Mouse (Mus musculus): ENCODE results near the gene Abcb8. TPM values are rescaled to one million over a fixed set of nuclear protein-coding genes. Genes with fewer than 3 reads are reported as not detected.

Gene Abcb8
- total RNA-seq, 2 experiments from 2014 or later: 35.9 to 45.5 TPM

DNA sequence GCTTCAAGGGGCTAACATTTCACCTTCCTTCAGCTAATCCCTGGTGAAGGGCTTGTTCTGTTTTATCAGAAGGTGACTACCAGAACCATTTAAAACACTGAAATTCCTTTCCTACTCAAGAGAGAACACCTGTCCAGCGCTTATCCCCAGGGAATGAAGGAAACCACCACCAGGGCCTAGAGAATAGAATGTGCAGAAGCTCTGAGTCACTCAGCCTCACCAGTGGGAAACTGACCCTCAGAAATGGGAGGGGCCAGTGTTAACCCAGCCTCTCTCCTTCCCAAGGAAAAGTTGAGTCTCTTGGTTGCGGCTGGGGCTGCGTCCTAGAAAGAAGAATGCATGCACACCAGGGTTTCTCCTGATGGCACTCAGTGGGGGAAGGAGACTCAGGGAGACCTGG lies 61.6 kb downstream of the Abcb8 start:
- no peak for DNase-seq

- DNase-seq: no peak
Measured at GRCm38 (mm10) chr5:24455613-24456012, 62.1 kb downstream of the Abcb8 start.

Other genes with a start within 250 kb of the Abcb8 start
- gene Nupl2, start 228.7 kb upstream of the Abcb8 start, total RNA-seq (2021): 1 to 10 TPM; 6.2 to 7.6 TPM
- 10 to 100 TPM in 1 of 2 experiments, 1 to 10 TPM in 1; 5.4 to 10.8 TPM for gene Kcnh2, start 42.1 kb upstream of the Abcb8 start, total RNA-seq (2021)
- 10 to 100 TPM in 1 of 2 experiments, 1 to 10 TPM in 1; 7.7 to 11.2 TPM for gene Nos3, start 28.9 kb upstream of the Abcb8 start, total RNA-seq (2021)
- gene Atg9b, start 1.5 kb upstream of the Abcb8 start, total RNA-seq (2021): under 1 TPM; 0.23 to 0.26 TPM
- gene Asic3, start 19.7 kb downstream of the Abcb8 start, total RNA-seq (2021): under 1 TPM; 0.12 to 0.36 TPM
- 10 to 100 TPM; 15.5 to 17.5 TPM for gene Cdk5, start 29.9 kb downstream of the Abcb8 start, total RNA-seq (2021)
- gene Slc4a2, start 30.2 kb downstream of the Abcb8 start, total RNA-seq (2021): 10 to 100 TPM; 26.2 to 39.8 TPM
- 100 to 1,000 TPM; 124 to 142 TPM for gene Fastk, start 51.6 kb downstream of the Abcb8 start, total RNA-seq (2021)
- gene Tmub1, start 54.2 kb downstream of the Abcb8 start, total RNA-seq (2021): 1 to 10 TPM; 9.0 to 9.9 TPM
- 10 to 100 TPM; 61.0 to 61.8 TPM for gene Agap3, start 58.5 kb downstream of the Abcb8 start, total RNA-seq (2021)
- gene Gbx1, start 133.5 kb downstream of the Abcb8 start, total RNA-seq (2021): not detected
- 10 to 100 TPM; 31.3 to 37.4 TPM for gene Asb10, start 147.3 kb downstream of the Abcb8 start, total RNA-seq (2021)
- gene 4931409K22Rik, start 163.1 kb downstream of the Abcb8 start, total RNA-seq (2021): not detected
- gene Abcf2, start 183.8 kb downstream of the Abcb8 start, total RNA-seq (2021): 10 to 100 TPM; 66.4 to 74.0 TPM
- gene Chpf2, start 193.1 kb downstream of the Abcb8 start, total RNA-seq (2021): 10 to 100 TPM; 19.6 to 29.4 TPM
- gene Smarcd3, start 230.7 kb downstream of the Abcb8 start, total RNA-seq (2021): 100 to 1,000 TPM; 122 to 132 TPM